Mouse (Mus musculus) Patski (cell line): ENCODE results near the gene E130114P18Rik. TPM values are rescaled to one million over a fixed set of nuclear protein-coding genes. Genes with fewer than 3 reads are reported as not detected.

Source experiments
- ATAC-seq: fragments of 100-300 bp; one replicate; pipeline ENCODE4 v1.8.0; 2021
- CTCF ChIA-PET: fragments of 350-600 bp; sonication (Branson Sonifier 250); formaldehyde crosslinking; loops from one replicate; lab custom pipeline; 2022; ENCODE audit warnings: inconsistent platforms; lab: Charles Lee
- POLR2A ChIA-PET: fragments of 350-600 bp; sonication (Branson Sonifier 250); formaldehyde crosslinking; loops from one replicate; lab custom pipeline; 2022; ENCODE audit warnings: antibody characterized with exemption, inconsistent platforms; lab: Charles Lee
- DNase-seq: peaks from one replicate; pipeline ENCODE4 v3.0.0-alpha.2; 2011; ENCODE audit warnings: low read depth, low spot score
- H3K27me3 ChIP-seq: fragments of 371-371 bp; one replicate; pipeline ENCODE4 v1.5.1; 2021
- CTCF ChIP-seq: fragments of 100-300 bp; IDR thresholded peaks from one replicate; pipeline ENCODE4 v1.5.1; 2021
- in situ Hi-C: fragments of 300-500 bp; cut with MboI; formaldehyde crosslinking; loops from 3 replicates; pipeline ENCODE4 v1.11.1; 2018; ENCODE audit warnings: low pct_unique_long_range_greater_than_20kb, mixed read lengths
- polyA plus RNA-seq: library from polyadenylated mRNA; unstranded; gene quantifications from one replicate; pipeline ENCODE4 v1.2.3, GENCODE M21; 2021

The E130114P18Rik gene
- polyA plus RNA-seq, 1 experiment from 2014 or later = 0.09 TPM

DNA sequence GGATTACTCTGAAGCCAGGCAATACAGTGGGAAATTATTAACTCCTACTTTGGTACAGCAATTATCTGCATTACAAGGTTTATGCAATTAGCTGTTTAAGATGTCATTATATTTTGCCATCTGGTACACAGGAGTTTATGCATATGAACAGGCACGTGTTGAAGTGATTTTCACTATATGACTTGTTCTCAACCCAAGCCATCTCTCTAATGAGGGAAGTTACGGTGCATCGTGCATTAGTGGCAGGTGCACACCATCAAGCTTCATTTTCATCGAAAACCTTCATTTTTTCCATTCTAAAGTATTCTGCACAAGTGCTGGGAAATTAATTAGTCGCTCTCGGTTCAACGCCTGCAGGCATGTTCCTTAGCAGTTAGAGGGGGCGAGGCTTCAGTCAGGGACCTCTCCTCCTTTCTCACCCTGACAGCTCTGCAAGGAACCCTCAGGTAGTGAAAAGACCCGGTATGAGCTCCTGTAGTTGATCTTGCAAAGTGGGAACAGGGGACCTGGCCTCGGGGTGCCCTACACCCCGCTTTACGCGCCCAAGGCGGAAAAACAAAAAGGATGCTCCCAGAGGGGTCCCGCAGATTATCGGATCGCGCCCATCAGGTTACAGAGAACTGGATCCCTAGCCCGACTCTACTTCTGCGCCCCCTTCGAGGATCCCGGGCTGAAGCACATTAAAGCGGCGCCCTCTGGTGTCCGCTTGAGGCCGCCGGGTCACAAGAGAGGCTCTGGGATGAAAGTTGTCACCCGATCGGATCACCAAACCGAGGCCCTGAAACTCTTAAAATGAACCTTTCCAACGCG lies 32.4 kb downstream of the E130114P18Rik start:
- ATAC-seq (peak; percentile 78), DNase-seq (no peak)
- no peaks in the 10 kb centered on the region for H3K27me3 ChIP-seq
- in situ Hi-C loops = loop anchor here (5.0 to 10.0 kb wide), 2 partner anchors 181 to 587 kb away; no protein-coding TSS in a partner anchor
- POLR2A ChIA-PET = interaction anchor here (0.6 to 1.1 kb wide), 2 partner anchors 27 to 160 kb away, joined by 3 read pairs; partner anchors contain the start of gene Nfia
- TF ChIP-seq CTCF = peak; percentile 92
- CTCF ChIA-PET = interaction anchor here (0.7 to 1.7 kb wide), 7 partner anchors 11 to 708 kb away, joined by 3 to 5 read pairs (median 3); no protein-coding TSS in a partner anchor

DNA sequence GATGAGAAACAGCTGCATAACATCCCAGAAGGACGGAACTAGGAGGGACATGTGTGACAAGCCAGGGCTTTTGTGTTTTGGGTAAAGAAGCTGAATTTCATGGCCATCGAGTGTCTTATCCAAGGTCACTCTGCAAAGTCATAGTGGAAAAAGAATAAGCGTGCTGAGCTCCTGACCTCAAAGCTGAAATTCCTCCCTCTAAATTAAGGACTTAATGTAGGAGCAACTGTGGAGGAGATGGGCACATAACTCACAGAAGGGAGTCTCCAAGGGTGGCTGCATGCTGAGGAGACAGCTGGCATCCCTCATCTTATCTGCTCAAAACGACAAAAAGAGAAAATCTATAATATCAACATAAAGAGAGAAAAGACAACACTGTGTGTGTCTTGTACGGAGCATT lies 33.9 kb downstream of the E130114P18Rik start:
- TF ChIP-seq CTCF = no peak
- DNase-seq (no peak), ATAC-seq (no peak)
- in situ Hi-C loops = loop anchor here (5.0 to 10.0 kb wide), 3 partner anchors 179 to 1047 kb away; no protein-coding TSS in a partner anchor
- ChIA-PET POLR2A (no interaction called here), CTCF (interaction anchor here (0.8 to 1.4 kb wide), 3 partner anchors 8 to 16 kb away, joined by 3 to 4 read pairs (median 3); no protein-coding TSS in a partner anchor)
- H3K27me3 ChIP-seq = no peaks in the 10 kb centered on the region

- ATAC-seq (no peak), DNase-seq (no peak)
- no peaks in the 10 kb centered on the region for H3K27me3 ChIP-seq
- POLR2A ChIA-PET = interaction anchor here (0.6 kb wide), 1 partner anchor 301 kb away, joined by 3 read pairs; no protein-coding TSS in a partner anchor
- in situ Hi-C loops = no loop called here
- CTCF ChIA-PET = interaction anchor here (1.9 kb wide), 1 partner anchor 11 kb away, joined by 5 read pairs; no protein-coding TSS in a partner anchor
- TF ChIP-seq CTCF = no peak
These were observed 44.5 kb downstream of the E130114P18Rik start for GRCm38 (mm10) chr4:97733392-97733791.

DNA sequence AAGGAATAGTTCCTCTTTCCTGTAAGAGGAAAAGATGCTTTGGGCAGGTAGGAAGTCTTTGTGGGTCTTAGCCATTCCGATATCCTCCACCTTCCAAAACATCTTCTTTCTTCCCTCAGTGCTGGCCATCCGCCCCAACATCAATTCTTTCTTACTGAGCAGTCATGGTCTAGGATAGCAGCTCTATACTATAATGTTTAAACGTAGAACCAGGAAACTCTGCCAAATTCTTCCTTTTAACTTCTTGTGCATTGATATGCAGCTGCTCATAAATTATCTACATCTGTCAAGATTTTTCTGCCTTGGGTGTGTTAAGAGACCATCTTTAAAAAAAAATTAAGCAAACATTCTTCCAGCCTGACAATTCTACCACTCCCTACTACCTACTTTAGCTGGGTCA lies 47.5 kb downstream of the E130114P18Rik start:
- TF ChIP-seq CTCF = no peak
- H3K27me3 ChIP-seq = no peaks in the 10 kb centered on the region
- ChIA-PET POLR2A (no interaction called here), CTCF (no interaction called here)
- DNase-seq (no peak), ATAC-seq (no peak)
- in situ Hi-C loops = no loop called here

DNA sequence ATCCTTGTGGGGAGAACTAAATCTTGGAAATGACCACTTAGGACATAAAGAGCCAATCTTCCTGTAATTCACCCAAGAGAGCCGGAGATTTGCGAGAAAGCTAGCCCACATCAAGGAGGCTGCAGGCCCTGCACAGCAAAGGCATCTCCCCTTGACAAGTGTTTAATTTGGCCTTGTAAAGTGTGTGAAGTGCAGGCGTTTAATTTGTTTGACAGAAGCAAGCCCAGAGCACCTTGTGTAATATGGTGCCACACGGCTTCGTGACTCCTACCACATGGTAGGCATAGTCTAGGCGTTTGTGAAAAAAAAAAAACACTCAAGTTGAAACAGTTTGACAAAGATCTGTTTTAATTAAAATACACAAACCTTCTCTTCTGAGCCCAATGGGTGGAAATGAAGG lies 47.9 kb downstream of the E130114P18Rik start:
- POLR2A ChIA-PET = no interaction called here

GRCm38 (mm10) chr4:97728520-97728919 lies 49.4 kb downstream of the E130114P18Rik start:
- ATAC-seq = no peak
- CTCF ChIA-PET = interaction anchor here (0.7 kb wide), 1 partner anchor 13 kb away, joined by 4 read pairs; no protein-coding TSS in a partner anchor
- no peaks in the 10 kb centered on the region for H3K27me3 ChIP-seq
- TF ChIP-seq CTCF = no peak
- no peak for DNase-seq
- POLR2A ChIA-PET = no interaction called here
- in situ Hi-C loops = no loop called here

More for the DNA sequence above, 47.9 kb downstream of the E130114P18Rik start:
- no peaks in the 10 kb centered on the region for H3K27me3 ChIP-seq
- ATAC-seq (no peak), DNase-seq (no peak)
- CTCF ChIA-PET = no interaction called here
- in situ Hi-C loops = no loop called here
- no peak for TF ChIP-seq CTCF

GRCm38 (mm10) chr4:97723374-97723773 lies 54.5 kb downstream of the E130114P18Rik start:
- CTCF ChIA-PET = interaction anchor here (1.7 kb wide), 1 partner anchor 9 kb away, joined by 5 read pairs; no protein-coding TSS in a partner anchor

GRCm38 (mm10) chr4:97722666-97723065 lies 55.2 kb downstream of the E130114P18Rik start:
- ChIA-PET CTCF (interaction anchor here (1.7 kb wide), 1 partner anchor 10 kb away, joined by 5 read pairs; no protein-coding TSS in a partner anchor), POLR2A (no interaction called here)
- H3K27me3 ChIP-seq = no peaks in the 10 kb centered on the region
- no peak for TF ChIP-seq CTCF
- in situ Hi-C loops = no loop called here
- no peak for ATAC-seq
- no peak for DNase-seq

More at GRCm38 (mm10) chr4:97723374-97723773, 54.5 kb downstream of the E130114P18Rik start:
- POLR2A ChIA-PET = no interaction called here
- ATAC-seq (no peak), DNase-seq (no peak)
- in situ Hi-C loops = no loop called here
- H3K27me3 ChIP-seq = no peaks in the 10 kb centered on the region
- no peak for TF ChIP-seq CTCF

DNA sequence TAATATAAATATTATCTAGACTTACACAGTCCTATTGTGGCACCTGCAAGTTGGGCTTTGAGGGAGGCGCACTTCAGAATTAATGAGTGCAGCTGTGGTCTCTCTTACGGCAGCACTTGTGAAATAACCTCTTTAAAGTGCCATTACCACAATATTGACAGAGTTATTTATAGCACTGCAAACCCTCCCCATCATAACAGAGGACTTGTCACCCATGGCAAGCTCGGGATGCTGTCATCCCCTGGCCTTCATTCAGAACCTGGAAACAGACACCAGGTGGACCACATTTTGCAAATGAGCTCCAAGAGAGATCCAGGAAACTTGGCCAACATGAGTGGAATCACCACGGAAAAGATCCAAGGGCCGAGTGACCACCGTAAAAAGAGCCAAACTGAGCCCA lies 63.3 kb downstream of the E130114P18Rik start:
- TF ChIP-seq CTCF = no peak
- no peak for DNase-seq
- in situ Hi-C loops = no loop called here
- no peaks in the 10 kb centered on the region for H3K27me3 ChIP-seq
- no peak for ATAC-seq
- POLR2A ChIA-PET = no interaction called here
- CTCF ChIA-PET = interaction anchor here (1.0 to 1.4 kb wide), 4 partner anchors 13 to 20 kb away, joined by 3 to 4 read pairs (median 4); no protein-coding TSS in a partner anchor

DNA sequence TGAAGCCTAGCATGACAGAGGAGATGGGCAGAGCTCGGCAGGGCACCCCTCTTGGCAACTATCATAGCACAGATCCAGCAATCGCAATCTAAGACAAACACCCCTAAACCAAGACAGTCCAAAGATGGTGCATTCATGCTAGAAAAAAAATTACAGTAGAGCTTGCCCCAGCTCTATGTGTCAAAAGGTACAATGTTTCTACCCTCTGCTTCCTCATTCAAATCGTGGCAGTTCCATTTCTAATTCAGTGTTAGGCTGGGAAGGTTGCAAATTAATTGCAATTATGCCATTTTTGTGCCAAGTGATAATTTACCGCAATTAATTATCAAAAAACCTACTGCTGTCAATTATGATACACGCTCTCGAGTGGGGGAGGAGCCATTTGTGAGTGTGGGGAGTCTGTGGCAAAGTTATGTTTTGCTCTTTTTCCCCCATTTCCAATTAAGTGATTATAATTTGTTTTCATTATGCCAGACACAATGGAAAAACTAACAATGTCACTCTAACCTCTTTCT lies 63.7 kb downstream of the E130114P18Rik start:
- no peaks in the 10 kb centered on the region for H3K27me3 ChIP-seq
- CTCF ChIA-PET = no interaction called here
- DNase-seq (no peak), ATAC-seq (no peak)
- no peak for TF ChIP-seq CTCF
- POLR2A ChIA-PET = no interaction called here
- in situ Hi-C loops = no loop called here
